Mouse (Mus musculus): ENCODE measurements at regions not wholly inside any gene's neighbourhood (a gene's known extent, or its start where the extent isn't known, plus 50 kb on each side); places are given as distances from the start of the nearest gene placed in this dataset.

- ATAC-seq (replicated peaks; ENCODE audit: insufficient number of reproducible peaks, low FRiP score, low TSS enrichment, poor library complexity, severe bottlenecking), result no peak
Measured at GRCm38 (mm10) chr3:38397615-38397956, 87.1 kb downstream of the Ankrd50 start.

- ATAC-seq (replicated peaks; ENCODE audit: insufficient number of reproducible peaks, low FRiP score, low TSS enrichment, poor library complexity, severe bottlenecking), result no peak
Measured at GRCm38 (mm10) chr3:38396760-38397614, 87.7 kb downstream of the Ankrd50 start.

- no peak for ATAC-seq (replicated peaks; ENCODE audit: insufficient number of reproducible peaks, low FRiP score, low TSS enrichment, poor library complexity, severe bottlenecking)
Measured at GRCm38 (mm10) chr3:38394308-38394707, 90.3 kb downstream of the Ankrd50 start.

- ATAC-seq (replicated peaks; ENCODE audit: insufficient number of reproducible peaks, low FRiP score, low TSS enrichment, poor library complexity, severe bottlenecking), result no peak
Measured at GRCm38 (mm10) chr3:38389647-38390046, 95.0 kb downstream of the Ankrd50 start.

- ATAC-seq (replicated peaks; ENCODE audit: insufficient number of reproducible peaks, low FRiP score, low TSS enrichment, poor library complexity, severe bottlenecking), result no peak
Measured at GRCm38 (mm10) chr3:38388961-38389360, 95.7 kb downstream of the Ankrd50 start.

GRCm38 (mm10) chr3:38382743-38383142 lies 101.9 kb downstream of the Ankrd50 start:
- ATAC-seq (replicated peaks; ENCODE audit: insufficient number of reproducible peaks, low FRiP score, low TSS enrichment, poor library complexity, severe bottlenecking), result no peak

GRCm38 (mm10) chr3:38381623-38382022 lies 103.0 kb downstream of the Ankrd50 start:
- no peak for ATAC-seq (replicated peaks; ENCODE audit: insufficient number of reproducible peaks, low FRiP score, low TSS enrichment, poor library complexity, severe bottlenecking)

GRCm38 (mm10) chr3:38373690-38374089 lies 111.0 kb downstream of the Ankrd50 start:
- no peak for ATAC-seq (replicated peaks; ENCODE audit: insufficient number of reproducible peaks, low FRiP score, low TSS enrichment, poor library complexity, severe bottlenecking)

GRCm38 (mm10) chr3:38371702-38372101 lies 112.9 kb downstream of the Ankrd50 start:
- no peak for ATAC-seq (replicated peaks; ENCODE audit: insufficient number of reproducible peaks, low FRiP score, low TSS enrichment, poor library complexity, severe bottlenecking)

- ATAC-seq (replicated peaks; ENCODE audit: insufficient number of reproducible peaks, low FRiP score, low TSS enrichment, poor library complexity, severe bottlenecking), result no peak
Measured at GRCm38 (mm10) chr3:38363888-38364287, 120.8 kb downstream of the Ankrd50 start.

- ATAC-seq (replicated peaks; ENCODE audit: insufficient number of reproducible peaks, low FRiP score, low TSS enrichment, poor library complexity, severe bottlenecking), result no peak
Measured at GRCm38 (mm10) chr3:38361411-38361810, 123.2 kb downstream of the Ankrd50 start.

GRCm38 (mm10) chr3:38360974-38361373 lies 123.7 kb downstream of the Ankrd50 start:
- ATAC-seq (replicated peaks; ENCODE audit: insufficient number of reproducible peaks, low FRiP score, low TSS enrichment, poor library complexity, severe bottlenecking), result no peak

- no peak for ATAC-seq (replicated peaks; ENCODE audit: insufficient number of reproducible peaks, low FRiP score, low TSS enrichment, poor library complexity, severe bottlenecking)
Measured at GRCm38 (mm10) chr3:38360421-38360921, 124.2 kb downstream of the Ankrd50 start.

GRCm38 (mm10) chr3:38357905-38358491 lies 126.6 kb downstream of the Ankrd50 start:
- ATAC-seq (replicated peaks; ENCODE audit: insufficient number of reproducible peaks, low FRiP score, low TSS enrichment, poor library complexity, severe bottlenecking), result no peak

- ATAC-seq (replicated peaks; ENCODE audit: insufficient number of reproducible peaks, low FRiP score, low TSS enrichment, poor library complexity, severe bottlenecking), result no peak
Measured at GRCm38 (mm10) chr3:38344283-38344682, 140.4 kb downstream of the Ankrd50 start.

GRCm38 (mm10) chr3:38341666-38342065 lies 143.0 kb downstream of the Ankrd50 start:
- ATAC-seq (replicated peaks; ENCODE audit: insufficient number of reproducible peaks, low FRiP score, low TSS enrichment, poor library complexity, severe bottlenecking), result no peak

GRCm38 (mm10) chr3:38333321-38333910 lies 151.2 kb downstream of the Ankrd50 start:
- no peak for ATAC-seq (replicated peaks; ENCODE audit: insufficient number of reproducible peaks, low FRiP score, low TSS enrichment, poor library complexity, severe bottlenecking)

- no peak for ATAC-seq (replicated peaks; ENCODE audit: insufficient number of reproducible peaks, low FRiP score, low TSS enrichment, poor library complexity, severe bottlenecking)
Measured at GRCm38 (mm10) chr3:38331169-38331568, 153.5 kb downstream of the Ankrd50 start.

GRCm38 (mm10) chr3:38327286-38327685 lies 157.4 kb downstream of the Ankrd50 start:
- no peak for ATAC-seq (replicated peaks; ENCODE audit: insufficient number of reproducible peaks, low FRiP score, low TSS enrichment, poor library complexity, severe bottlenecking)

GRCm38 (mm10) chr3:38326211-38326610 lies 158.4 kb downstream of the Ankrd50 start:
- ATAC-seq (replicated peaks; ENCODE audit: insufficient number of reproducible peaks, low FRiP score, low TSS enrichment, poor library complexity, severe bottlenecking), result no peak

Measured in monocyte, adult 5-6 weeks (primary cell).